Mouse (Mus musculus) liver, adult 2 months (tissue): ENCODE measurements around the gene Tesc. TPM values are rescaled to one million over a fixed set of nuclear protein-coding genes. Genes with fewer than 3 reads are reported as not detected.

Experiments used
- DNase-seq: peaks from one replicate; pipeline ENCODE4 v3.0.0-alpha.2; 2011; ENCODE audit warnings: low read depth, low spot score; ENCODE audit errors: extremely low read depth
- H3K27ac ChIP-seq: fragments of 200-500 bp; replicated peaks from 2 replicates; pipeline ENCODE4 v1.5.1; 2012; ENCODE audit warnings: low read depth, mild to moderate bottlenecking, control low read depth, inconsistent platforms, low read length; ENCODE audit not compliant: insufficient read depth
- H3K27me3 ChIP-seq: fragments of 200-500 bp; 2 replicates; pipeline ENCODE4 v1.6.1; 2012; ENCODE audit warnings: mild to moderate bottlenecking, moderate library complexity, low read length, inconsistent platforms; ENCODE audit not compliant: control insufficient read depth, insufficient read depth
- H3K36me3 ChIP-seq: fragments of 200-500 bp; 2 replicates; pipeline ENCODE4 v1.6.1; 2012; ENCODE audit warnings: low read length, inconsistent platforms; ENCODE audit not compliant: control insufficient read depth, insufficient read depth
- H3K4me1 ChIP-seq: fragments of 200-500 bp; 2 replicates; pipeline ENCODE4 v1.6.1; 2011; ENCODE audit warnings: low read length; ENCODE audit not compliant: control insufficient read depth, insufficient read depth
- H3K4me3 ChIP-seq: fragments of 200-500 bp; 2 replicates; pipeline ENCODE4 v1.5.1; 2011; ENCODE audit warnings: low read depth, mild to moderate bottlenecking, control low read depth, low read length, moderate library complexity; ENCODE audit not compliant: insufficient read depth
- H3K79me2 ChIP-seq: fragments of 200-500 bp; 2 replicates; pipeline ENCODE4 v1.6.1; 2012; ENCODE audit warnings: inconsistent platforms, mild to moderate bottlenecking, low read length, moderate library complexity; ENCODE audit not compliant: control insufficient read depth, insufficient read depth
- H3K9ac ChIP-seq: fragments of 200-500 bp; 2 replicates; pipeline ENCODE4 v1.6.1; 2012; ENCODE audit warnings: low read depth, mild to moderate bottlenecking, control low read depth, inconsistent platforms, low read length
- CTCF ChIP-seq: fragments of 200-500 bp; IDR thresholded peaks from 2 replicates; pipeline ENCODE4 v1.5.1; 2011; ENCODE audit warnings: low read depth, low read length, control low read depth
- POLR2A ChIP-seq: fragments of 200-500 bp; IDR thresholded peaks from 2 replicates; pipeline ENCODE4 v1.6.1; 2011; ENCODE audit warnings: low read length, control low read depth; ENCODE audit not compliant: insufficient read depth; ENCODE audit errors: extremely low read depth
- WGBS: fragments of 180-500 bp; shearing (Covaris S2); methylation state at CpG from one replicate; pipeline ENCODE4 v1.1.7; 2018; 5-methylcytosine and 5-hydroxymethylcytosine counted together
- polyA plus RNA-seq: library from polyadenylated mRNA; depleted of rRNA; stranded (reverse); fragments of >200 nt; gene quantifications from 2 replicates; pipeline ENCODE4 v1.2.3, GENCODE M21; 2012; rRNA removed
- total RNA-seq: library from RNA; depleted of rRNA; stranded (reverse); fragments of >200 nt; gene quantifications from 2 replicates; pipeline ENCODE4 v1.2.3, GENCODE M21; 2014; rRNA removed

The Tesc gene
- total and polyA plus RNA-seq, 2 experiments = 0.18 to 0.35 TPM

- 96% methylated on average over 17 of the region's 17 CpGs for WGBS
- no peak for DNase-seq
- TF ChIP-seq POLR2A (no peak), CTCF (no peak)
Measured at GRCm38 (mm10) chr5:118108124-118108793, 80.7 kb downstream of the Tesc start.

DNA sequence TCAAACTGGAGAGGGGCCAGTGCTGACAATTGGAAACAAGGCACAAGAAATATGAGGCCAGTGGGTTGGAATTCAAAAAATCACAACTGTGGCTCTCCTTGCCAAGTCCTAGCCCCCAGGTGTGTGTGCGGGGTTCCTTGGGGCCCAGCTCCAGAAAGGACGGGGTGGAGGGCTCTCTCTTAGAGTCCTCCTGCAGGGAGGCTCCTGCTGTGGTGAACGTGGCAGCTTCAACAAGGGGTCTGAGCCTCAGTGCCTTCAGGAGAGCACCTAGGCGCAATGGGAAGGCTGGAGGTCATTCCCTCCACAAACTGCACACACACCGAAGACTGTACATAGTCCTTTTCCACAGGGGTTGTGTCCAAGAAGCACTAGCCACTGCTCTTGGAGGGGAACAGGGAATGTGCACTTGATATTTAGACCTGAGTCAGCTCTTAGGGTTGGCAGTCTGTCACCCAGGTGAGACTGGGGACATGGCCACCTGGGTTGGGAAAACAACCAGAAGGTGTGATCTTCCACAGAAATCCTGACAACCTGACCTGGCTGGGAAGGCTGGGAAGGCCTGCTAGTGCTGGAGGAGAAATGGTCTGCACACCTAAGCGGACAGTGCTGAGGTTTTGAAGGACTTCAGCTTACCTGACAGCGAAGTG, 81.4 kb downstream of the Tesc start:
- no peak overlapping the region for H3K9ac ChIP-seq
- H3K36me3 ChIP-seq = peaks cover 7% of the 10 kb centered on the region
- 92% methylated on average over 7 of the region's 7 CpGs for WGBS
- peaks cover 12% of the 10 kb centered on the region for H3K4me1 ChIP-seq
- no peaks in the 10 kb centered on the region for H3K79me2 ChIP-seq
- H3K27ac ChIP-seq = no peak overlapping the region
- no peak for DNase-seq
- H3K4me3 ChIP-seq = no peak overlapping the region
- no peaks in the 10 kb centered on the region for H3K27me3 ChIP-seq
- TF ChIP-seq POLR2A (no peak), CTCF (no peak)

More at GRCm38 (mm10) chr5:118108124-118108793, 80.7 kb downstream of the Tesc start:
- Histone ChIP-seq H3K79me2 (no peaks in the 10 kb centered on the region), H3K9ac (no peak overlapping the region), H3K4me1 (peaks cover 12% of the 10 kb centered on the region), H3K36me3 (peaks cover 7% of the 10 kb centered on the region), H3K4me3 (no peak overlapping the region), H3K27me3 (no peaks in the 10 kb centered on the region), H3K27ac (no peak overlapping the region)

Other genes with a start within 250 kb of the Tesc start
- gene Nos1, start 246.7 kb upstream of the Tesc start, total RNA-seq = 0.09 TPM in 1 of 2 replicates, not detected in the other
- gene Nos1, start 246.7 kb upstream of the Tesc start, polyA plus RNA-seq = 0.04 and 0.05 TPM in 2 replicates
- 55.8 and 83.0 TPM in 2 replicates for gene Fbxo21, start 51.0 kb upstream of the Tesc start, total RNA-seq
- gene Fbxo21, start 51.0 kb upstream of the Tesc start, polyA plus RNA-seq = 41.9 and 79.0 TPM in 2 replicates
- gene Fbxw8, start 127.7 kb downstream of the Tesc start, total RNA-seq = 15.9 and 18.4 TPM in 2 replicates
- 31.7 and 33.8 TPM in 2 replicates for gene Fbxw8, start 127.7 kb downstream of the Tesc start, polyA plus RNA-seq
- gene Hrk, start 136.9 kb downstream of the Tesc start, total RNA-seq = 0.07 and 0.09 TPM in 2 replicates
- 0.02 and 0.05 TPM in 2 replicates for gene Hrk, start 136.9 kb downstream of the Tesc start, polyA plus RNA-seq
- gene Rnft2, start 217.4 kb downstream of the Tesc start, total RNA-seq = 0.81 and 1.2 TPM in 2 replicates
- gene Rnft2, start 217.4 kb downstream of the Tesc start, polyA plus RNA-seq = 0.26 and 0.50 TPM in 2 replicates
- gene 2410131K14Rik, start 217.5 kb downstream of the Tesc start, total RNA-seq = 3.0 and 3.2 TPM in 2 replicates
- gene 2410131K14Rik, start 217.5 kb downstream of the Tesc start, polyA plus RNA-seq = 3.9 and 5.0 TPM in 2 replicates